Mouse (Mus musculus) brain, embryonic 14.5 days (tissue): Measurements from ENCODE around the gene Pip5kl1.

Experiments used
- CTCF ChIP-seq: fragments of 200-500 bp; IDR thresholded peaks from 2 replicates; pipeline ENCODE4 v1.5.1; 2012; ENCODE audit warnings: inconsistent platforms, mild to moderate bottlenecking, moderate library complexity, borderline replicate concordance; ENCODE audit not compliant: insufficient read depth, insufficient read length; ENCODE audit errors: extremely low read depth
- POLR2A ChIP-seq: fragments of 200-500 bp; IDR thresholded peaks from 2 replicates; pipeline ENCODE4 v1.6.1; 2012; ENCODE audit warnings: mild to moderate bottlenecking, inconsistent platforms, borderline replicate concordance; ENCODE audit not compliant: poor library complexity, insufficient read depth, insufficient read length, severe bottlenecking; ENCODE audit errors: extremely low read depth

GRCm38 (mm10) chr2:32559570-32559969 lies 15.0 kb upstream of the Pip5kl1 start:
- no peak for TF ChIP-seq CTCF
- TF ChIP-seq POLR2A = no peak
